23 mouse cellular contexts compared by ENCODE assay signal in the genomic region with DNA sequence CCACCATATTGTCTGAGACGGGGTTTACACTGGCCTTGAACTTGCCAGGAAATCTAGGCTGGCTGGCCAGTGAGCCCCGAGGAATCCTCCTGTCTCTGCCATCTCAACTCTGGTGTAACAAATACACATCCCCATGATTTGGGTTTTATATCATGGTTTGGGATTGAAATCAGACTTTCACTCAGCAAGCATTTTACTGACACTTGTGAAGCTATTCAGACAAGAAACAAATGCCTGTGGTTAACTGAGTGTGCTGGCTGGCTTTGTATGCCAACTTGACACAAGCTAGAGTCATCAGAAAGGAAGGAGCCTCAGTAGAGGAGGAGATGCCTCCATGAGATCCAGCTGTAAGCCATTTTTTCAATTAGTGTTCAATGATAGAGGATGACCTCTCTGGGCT.
"Had no signal": no experiment of that assay in that cellular context is flagged by ENCODE, and none has a peak within 500 bp of the region (broad histone marks: within the 10 kb centered on the region; RNA-seq: fewer than 3 reads in every experiment).

No protein-coding gene starts in this region.

- H3K4me3 ChIP-seq: heart, embryonic 10.5 days; heart, embryonic 12.5 days; hindbrain, embryonic 10.5 days; hindbrain, embryonic 12.5 days; intestine, embryonic 15.5 days; kidney, embryonic 15.5 days; limb, embryonic 10.5 days; limb, embryonic 12.5 days; liver, embryonic 13.5 days; liver, embryonic 15.5 days had no signal

- H3K27ac ChIP-seq: heart, embryonic 10.5 days; hindbrain, embryonic 10.5 days; hindbrain, embryonic 12.5 days; hindbrain, embryonic 14.5 days; intestine, embryonic 15.5 days; kidney, embryonic 15.5 days; kidney, postnatal 0 days; limb, embryonic 10.5 days; limb, embryonic 12.5 days; liver, embryonic 13.5 days; liver, embryonic 15.5 days had no signal

- DNase-seq: gastrocnemius, postnatal 14 days; gastrocnemius, postnatal 36 days; heart, postnatal 10 days; heart, postnatal 4 days; kidney, adult 18-20 months; kidney, adult 9 months; kidney, postnatal 14 days; kidney, postnatal 36 days; layer of hippocampus, adult 9-11 months; layer of hippocampus, postnatal 36 days; liver; liver, embryonic 13.5 days had no signal
